Mouse (Mus musculus) left cerebral cortex, postnatal 25 days (tissue): ENCODE results near the gene Tmem273. TPM values are rescaled to one million over a fixed set of nuclear protein-coding genes. Genes with fewer than 3 reads are reported as not detected.
A peak's percentile ranks its signal among the peaks of the same experiment; 100 is the strongest.

ENCODE experiments used
- DNase-seq, 2 experiments: peaks; one replicate each; pipeline ENCODE4 v3.0.0; 2022; ENCODE audit warnings: low spot score in 2 of 2, mixed read lengths in 1 of 2
- intact Hi-C: fragments of 180-260 bp; cut with DNase I; formaldehyde crosslinking; loops from one replicate; pipeline ENCODE4 v1.15.1; 2025
- total RNA-seq, 2 experiments: library from RNA; stranded (reverse); gene quantifications; 2 replicates each; pipeline ENCODE4 v1.2.3; 2021

Gene Tmem273
- total RNA-seq, 2 experiments from 2014 or later, result 1.0 to 1.9 TPM

GRCm38 (mm10) chr14:32856246-32856645 lies 70.5 kb downstream of the Tmem273 start:
- DNase-seq, result no peak
- intact Hi-C loops, result no loop called here

GRCm38 (mm10) chr14:32856681-32857328 lies 71.0 kb downstream of the Tmem273 start, which contains the start of gene Vstm4:
Gene Vstm4 (plus strand): TSS chr14:32856756.
- intact Hi-C loops, result no loop called here
- peak; percentile 28 to 42 for DNase-seq

GRCm38 (mm10) chr14:32858361-32858760 lies 72.6 kb downstream of the Tmem273 start:
- intact Hi-C loops, result no loop called here

DNA sequence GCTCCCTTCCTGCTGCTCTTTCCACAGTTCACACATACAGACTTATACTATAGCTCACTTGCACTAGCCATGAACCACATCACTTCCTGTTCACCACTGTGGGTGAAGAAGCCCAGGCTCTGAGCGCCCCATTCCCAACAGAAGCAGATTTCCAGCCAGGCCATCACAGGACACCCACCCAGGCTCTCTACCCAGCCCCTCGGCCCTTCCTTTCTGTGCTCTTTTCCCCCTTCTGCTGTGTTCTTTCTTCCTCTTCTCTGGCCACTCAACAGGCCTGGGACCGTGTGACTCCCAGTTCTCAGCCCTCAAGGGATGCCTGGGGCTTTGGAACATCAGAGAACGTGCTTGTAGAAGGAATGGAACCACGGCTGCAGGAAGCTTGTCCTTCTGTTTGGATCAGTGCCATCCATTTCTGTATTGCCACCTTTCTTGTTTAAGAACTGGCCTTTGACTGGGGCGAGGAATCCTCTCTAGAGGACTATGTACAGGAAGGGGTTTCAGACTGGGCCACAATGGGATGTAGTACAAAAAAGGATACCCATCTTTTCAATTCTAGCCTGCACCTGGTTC lies 73.3 kb downstream of the Tmem273 start:
- intact Hi-C loops, result no loop called here
- DNase-seq, result no peak

More at GRCm38 (mm10) chr14:32858361-32858760, 72.6 kb downstream of the Tmem273 start:
- DNase-seq, result no peak

DNA sequence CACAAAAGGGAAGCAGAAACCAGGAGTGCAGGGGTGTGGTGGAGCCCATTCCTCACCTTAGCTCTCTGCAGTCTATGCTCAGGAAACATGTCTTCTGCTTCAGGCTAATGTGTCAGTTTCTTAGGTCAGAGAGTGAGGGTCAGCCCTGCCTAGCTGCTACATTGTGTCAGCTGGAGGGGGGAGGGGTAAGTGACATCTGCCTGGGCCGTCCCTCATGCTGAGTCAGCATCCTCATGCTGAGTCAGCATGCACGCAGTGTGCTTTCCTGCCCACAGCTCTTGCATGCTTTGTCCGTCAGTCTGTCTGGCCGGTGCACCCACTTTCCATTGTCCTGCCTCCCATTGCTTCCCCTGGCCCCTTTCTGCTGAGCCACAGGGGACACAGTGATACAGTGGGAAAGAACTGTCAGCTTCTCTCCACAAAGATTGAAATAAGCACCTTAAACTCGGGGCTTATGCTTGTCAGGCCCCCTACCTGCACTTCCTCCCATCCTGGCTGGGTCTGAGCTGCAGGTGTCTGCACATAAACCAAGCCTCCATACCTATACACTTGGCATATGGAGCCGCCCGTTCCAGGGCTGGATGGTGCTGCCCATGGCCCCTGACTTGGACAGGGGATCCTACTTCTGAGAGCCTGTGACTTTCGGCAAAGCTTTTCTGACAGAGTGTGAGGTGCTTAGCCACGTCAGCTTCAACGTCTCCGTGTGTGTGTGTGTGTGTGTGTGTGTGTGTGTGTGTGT lies 74.2 kb downstream of the Tmem273 start:
- intact Hi-C loops, result no loop called here
- DNase-seq, result no peak

DNA sequence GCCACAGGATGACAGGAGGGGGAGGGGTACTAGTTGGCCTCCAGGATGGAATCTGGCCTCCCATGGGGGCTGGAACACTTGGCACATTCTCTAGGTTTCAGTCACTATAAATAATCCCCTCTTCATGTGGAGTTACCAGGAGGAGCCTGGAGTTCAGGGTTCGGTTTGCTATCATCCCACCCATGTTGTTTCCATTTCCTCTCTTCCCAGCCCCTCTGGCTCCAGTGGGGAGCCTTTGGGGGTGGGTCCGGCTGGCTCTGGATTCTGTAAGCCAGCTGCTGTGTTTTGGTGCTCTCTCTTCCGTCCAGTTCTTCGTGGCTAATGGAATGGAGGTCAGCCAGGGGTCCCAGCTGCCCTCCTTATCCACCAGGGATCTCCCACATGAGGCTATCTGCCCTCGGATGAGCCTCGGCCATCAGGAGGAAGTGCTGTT lies 75.4 kb downstream of the Tmem273 start:
- no peak for DNase-seq
- intact Hi-C loops, result no loop called here

- intact Hi-C loops, result no loop called here
- no peak for DNase-seq
These were observed 75.9 kb downstream of the Tmem273 start for GRCm38 (mm10) chr14:32861656-32862055.

DNA sequence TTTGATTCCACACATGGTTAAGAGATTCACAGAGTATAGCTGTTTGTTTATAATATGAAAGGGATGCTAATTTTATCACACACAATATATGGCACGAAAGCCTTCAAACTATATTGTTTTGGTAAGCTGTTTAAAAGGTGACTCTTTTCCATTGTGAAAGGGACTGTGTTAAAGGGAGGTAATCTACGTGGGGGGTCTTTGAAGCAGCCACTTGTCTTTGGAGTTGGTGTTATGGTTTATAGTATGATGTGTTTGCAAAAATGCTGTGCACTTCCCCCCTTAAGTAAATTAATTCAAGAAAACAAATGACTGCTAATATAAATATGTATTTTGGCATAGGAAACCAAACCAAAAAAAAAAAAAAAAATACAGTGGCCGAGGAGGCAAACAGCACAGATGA lies 79.6 kb downstream of the Tmem273 start:
- DNase-seq, result no peak
- intact Hi-C loops, result no loop called here

Other genes with a start within 250 kb of the Tmem273 start
- not detected for gene Prrxl1, start 186.6 kb upstream of the Tmem273 start, total RNA-seq
- gene 3425401B19Rik, start 100.7 kb upstream of the Tmem273 start, total RNA-seq, result under 1 TPM; 0.21 to 0.25 TPM
- not detected for gene Fam170b, start 48.0 kb downstream of the Tmem273 start, total RNA-seq
- 1 to 10 TPM; 3.3 to 4.7 TPM for gene Vstm4, start 70.8 kb downstream of the Tmem273 start, total RNA-seq
- under 1 TPM; 0.48 to 0.85 TPM for gene Lrrc18, start 205.4 kb downstream of the Tmem273 start, total RNA-seq